Mouse (Mus musculus) kidney, embryonic 16.5 days (tissue): Measurements from ENCODE around the gene Hmga2. TPM values are rescaled to one million over a fixed set of nuclear protein-coding genes. Genes with fewer than 3 reads are reported as not detected.
"Not testable (repeated sequence)": the region's sequence is repeated elsewhere in the genome, so short reads cannot be mapped to it uniquely, and the experiment has no call there.

Experiments used
- ATAC-seq: fragments of 200-750 bp; cut with Nextera tagmentation; 2 replicates; pipeline ENCODE4 v1.8.0; 2017; ENCODE audit warnings: moderate TSS enrichment; ENCODE audit not compliant: low FRiP score, low TSS enrichment
- H3K27ac ChIP-seq: fragments of 300-500 bp; sonication (generic); 2 replicates; pipeline ENCODE4 v1.5.1; 2014; ENCODE audit warnings: low read length
- H3K27me3 ChIP-seq: fragments of 300-500 bp; sonication (generic); 2 replicates; pipeline ENCODE4 v1.6.1; 2014; ENCODE audit warnings: low read length, control low read depth, mixed read lengths; ENCODE audit not compliant: insufficient read depth
- H3K36me3 ChIP-seq: fragments of 300-500 bp; sonication (generic); 2 replicates; pipeline ENCODE4 v1.6.1; 2014; ENCODE audit warnings: low read length, control low read depth, mixed read lengths; ENCODE audit not compliant: insufficient read depth
- H3K4me1 ChIP-seq: fragments of 300-500 bp; sonication (generic); 2 replicates; pipeline ENCODE4 v1.6.1; 2014; ENCODE audit warnings: low read length, control low read depth, mixed read lengths; ENCODE audit not compliant: insufficient read depth
- H3K4me2 ChIP-seq: fragments of 300-500 bp; sonication (generic); replicated peaks from 2 replicates; pipeline ENCODE4 v1.6.1; 2014; ENCODE audit warnings: low read depth, low read length
- H3K4me3 ChIP-seq: fragments of 300-500 bp; sonication (generic); 2 replicates; pipeline ENCODE4 v1.5.1; 2014; ENCODE audit warnings: mild to moderate bottlenecking, low read length
- H3K9ac ChIP-seq: fragments of 300-500 bp; sonication (generic); replicated peaks from 2 replicates; pipeline ENCODE4 v1.6.1; 2014; ENCODE audit warnings: low read length
- H3K9me3 ChIP-seq: fragments of 300-500 bp; sonication (generic); 2 replicates; pipeline ENCODE4 v1.6.1; 2016; ENCODE audit warnings: low read length, control low read depth
- WGBS: fragments of 180-500 bp; shearing (Covaris S2); extraction: QIAGEN DNeasy Blood & Tissue Kit; methylation state at CpG from one replicate; pipeline ENCODE4 v1.1.7; 2014; 5-methylcytosine and 5-hydroxymethylcytosine counted together
- polyA plus RNA-seq: library from polyadenylated mRNA; unstranded; fragments of >200 nt; fragmentation: Nextera tagmentation; extraction: Ambion mirVana; gene quantifications from 2 replicates; pipeline ENCODE4 v1.2.1, GENCODE M21; 2015

The Hmga2 gene
- polyA plus RNA-seq, 1 experiment from 2014 or later: 15.4 TPM

DNA sequence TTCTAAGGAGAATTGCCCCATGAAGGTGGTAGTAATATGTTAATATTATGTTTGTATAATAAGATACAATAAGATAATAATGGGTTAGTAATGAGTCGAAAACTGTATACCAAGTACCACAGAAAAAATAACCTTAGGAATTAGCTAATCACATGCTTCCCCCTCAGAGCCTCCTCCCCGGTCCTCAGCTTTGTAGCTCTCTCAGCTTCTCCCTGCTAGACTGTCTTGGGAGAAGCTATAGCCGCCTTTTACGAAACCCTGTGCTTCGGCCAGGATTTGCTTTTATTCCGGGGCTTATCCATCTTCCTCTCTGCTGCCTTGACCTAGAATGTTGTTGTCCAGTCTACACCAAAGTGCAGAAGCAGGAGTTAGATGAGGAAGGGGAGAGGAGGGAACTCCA lies 130.9 kb downstream of the Hmga2 start:
- H3K4me3 ChIP-seq: no peak overlapping the region
- 90% methylated on average over 6 of the region's 6 CpGs for WGBS
- H3K9ac ChIP-seq: no peak overlapping the region
- ATAC-seq: no peak
- no peak overlapping the region for H3K4me2 ChIP-seq
- H3K27me3 ChIP-seq: no peaks in the 10 kb centered on the region
- no peaks in the 10 kb centered on the region for H3K36me3 ChIP-seq
- no peaks in the 10 kb centered on the region for H3K9me3 ChIP-seq
- H3K4me1 ChIP-seq: no peaks in the 10 kb centered on the region
- H3K27ac ChIP-seq: no peak overlapping the region

GRCm38 (mm10) chr10:120344558-120345318 lies 131.5 kb downstream of the Hmga2 start:
- H3K4me2 ChIP-seq: no peak overlapping the region
- H3K9me3 ChIP-seq: no peaks in the 10 kb centered on the region
- ATAC-seq: no peak
- no peak overlapping the region for H3K4me3 ChIP-seq
- H3K27ac ChIP-seq: no peak overlapping the region
- H3K36me3 ChIP-seq: no peaks in the 10 kb centered on the region
- H3K9ac ChIP-seq: no peak overlapping the region
- H3K27me3 ChIP-seq: no peaks in the 10 kb centered on the region
- no peaks in the 10 kb centered on the region for H3K4me1 ChIP-seq
- 90% methylated on average over 16 of the region's 16 CpGs for WGBS

- not testable (repeated sequence) for H3K36me3 ChIP-seq, H3K4me1 ChIP-seq, ATAC-seq, H3K9ac ChIP-seq, H3K9me3 ChIP-seq, H3K4me3 ChIP-seq, H3K4me2 ChIP-seq, H3K27me3 ChIP-seq, H3K27ac ChIP-seq
- 90% methylated on average over 2 of the region's 2 CpGs for WGBS
These were observed 136.4 kb downstream of the Hmga2 start for GRCm38 (mm10) chr10:120339906-120340305.

DNA sequence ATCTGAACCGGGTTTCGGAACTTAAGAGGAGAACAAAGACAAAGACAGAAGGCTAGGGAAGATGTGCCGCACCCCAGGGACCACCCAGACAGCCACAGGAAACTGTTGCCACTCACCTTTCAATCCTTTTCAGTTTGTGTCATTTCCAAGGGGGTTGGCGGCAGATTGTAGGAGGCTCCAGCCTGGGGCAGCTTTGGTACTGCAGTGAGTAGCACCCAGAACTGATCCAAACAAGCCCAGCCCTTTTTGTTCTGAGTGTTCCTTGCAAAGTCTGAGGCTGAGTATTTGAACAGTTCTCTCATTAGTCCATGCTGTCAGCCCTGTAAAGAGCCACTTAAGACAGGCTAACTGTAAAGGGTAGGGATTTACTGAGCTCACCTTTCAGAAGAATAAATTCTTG lies 136.9 kb downstream of the Hmga2 start:
- Histone ChIP-seq H3K9me3 (no peaks in the 10 kb centered on the region), H3K9ac (no peak overlapping the region), H3K27ac (no peak overlapping the region), H3K4me2 (no peak overlapping the region), H3K36me3 (no peaks in the 10 kb centered on the region), H3K4me1 (no peaks in the 10 kb centered on the region), H3K4me3 (no peak overlapping the region), H3K27me3 (no peaks in the 10 kb centered on the region)
- 73% methylated on average over 4 of the region's 4 CpGs for WGBS
- ATAC-seq: no peak

GRCm38 (mm10) chr10:120338841-120339240 lies 137.4 kb downstream of the Hmga2 start:
- no peaks in the 10 kb centered on the region for H3K36me3 ChIP-seq
- H3K27me3 ChIP-seq: no peaks in the 10 kb centered on the region
- no peak overlapping the region for H3K4me2 ChIP-seq
- no peaks in the 10 kb centered on the region for H3K4me1 ChIP-seq
- 67% methylated on average over 5 of the region's 5 CpGs for WGBS
- no peak overlapping the region for H3K4me3 ChIP-seq
- H3K9me3 ChIP-seq: no peaks in the 10 kb centered on the region
- H3K27ac ChIP-seq: no peak overlapping the region
- ATAC-seq: no peak
- H3K9ac ChIP-seq: no peak overlapping the region

DNA sequence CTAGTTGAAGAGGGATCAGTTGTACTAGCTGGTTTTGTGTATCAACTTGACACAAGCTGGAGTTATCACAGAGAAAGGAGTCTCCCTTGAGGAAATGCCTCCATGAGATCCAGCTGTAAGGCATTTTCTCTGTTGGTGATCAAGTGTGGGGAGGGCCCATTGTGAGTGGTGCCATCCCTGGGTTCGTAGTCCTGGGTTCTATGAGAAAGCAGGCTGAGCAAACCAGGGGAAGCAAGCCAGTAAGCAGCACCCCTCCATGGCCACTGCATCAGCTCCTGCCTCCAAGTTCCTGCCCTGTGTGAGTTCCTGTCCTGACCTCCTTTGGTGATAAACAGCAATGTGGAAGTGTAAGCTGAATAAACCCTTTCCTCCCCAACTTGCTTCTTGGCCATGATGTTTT lies 137.8 kb downstream of the Hmga2 start:
- H3K4me2 ChIP-seq, H3K36me3 ChIP-seq, H3K27me3 ChIP-seq, H3K4me3 ChIP-seq, ATAC-seq, H3K4me1 ChIP-seq, H3K27ac ChIP-seq, H3K9ac ChIP-seq, H3K9me3 ChIP-seq: not testable (repeated sequence)
- 86% methylated on average over 1 of the region's 1 CpGs for WGBS

DNA sequence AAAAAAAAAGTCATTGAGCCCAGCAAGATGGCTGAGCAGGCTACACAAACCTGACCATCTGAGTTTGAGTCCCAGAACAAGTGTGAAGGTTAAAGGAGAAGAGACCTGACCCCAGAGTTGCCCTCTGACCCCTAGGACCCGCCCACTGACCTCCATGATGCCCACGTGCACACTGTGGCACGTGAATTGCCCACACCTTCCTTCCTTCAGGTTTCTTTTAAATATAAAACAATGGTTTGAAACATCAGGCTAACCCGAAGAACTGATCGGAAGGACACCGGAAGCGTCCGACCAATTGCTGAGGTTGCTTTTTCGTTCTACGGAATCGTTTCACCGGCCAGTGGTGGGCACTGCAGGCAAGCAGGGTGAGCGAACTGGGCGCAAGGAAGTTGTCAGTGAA lies 148.3 kb downstream of the Hmga2 start:
- no peaks in the 10 kb centered on the region for H3K4me1 ChIP-seq
- no peaks in the 10 kb centered on the region for H3K27me3 ChIP-seq
- H3K4me2 ChIP-seq: no peak overlapping the region
- no peak overlapping the region for H3K27ac ChIP-seq
- ATAC-seq: no peak
- no peak overlapping the region for H3K9ac ChIP-seq
- H3K9me3 ChIP-seq: no peaks in the 10 kb centered on the region
- no peak overlapping the region for H3K4me3 ChIP-seq
- 93% methylated on average over 14 of the region's 14 CpGs for WGBS
- no peaks in the 10 kb centered on the region for H3K36me3 ChIP-seq

DNA sequence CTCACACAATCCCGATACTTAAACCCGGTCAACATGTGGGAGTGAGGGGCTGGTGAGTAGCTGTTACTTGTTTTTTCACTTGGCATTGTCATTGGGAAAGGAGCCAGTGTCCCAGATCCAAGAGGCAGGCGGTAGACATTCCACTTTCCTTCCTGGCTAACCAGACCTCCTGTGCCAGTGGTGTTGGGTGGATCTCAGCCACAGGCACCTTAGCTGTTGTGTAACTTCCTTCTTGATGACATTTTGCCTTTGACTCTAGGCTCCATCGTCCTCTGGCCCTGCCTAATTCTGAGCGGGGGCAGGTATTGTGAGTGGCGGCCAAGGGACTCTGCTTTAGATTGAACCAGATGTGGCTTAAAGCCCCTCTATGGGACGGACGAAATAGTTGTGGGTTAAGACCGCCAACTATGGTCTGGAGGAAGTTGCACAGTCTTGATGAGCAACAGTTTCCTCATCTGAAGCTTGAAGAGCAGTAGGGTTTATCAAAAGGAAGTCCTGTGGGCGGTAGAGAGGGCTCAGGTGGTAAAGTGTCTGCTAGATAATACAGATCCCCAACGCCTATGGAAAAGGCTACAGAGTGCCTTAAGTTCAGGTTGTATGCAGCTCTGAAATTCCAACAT lies 152.6 kb downstream of the Hmga2 start:
- no peak for ATAC-seq
- Histone ChIP-seq H3K9ac (no peak overlapping the region), H3K4me1 (no peaks in the 10 kb centered on the region), H3K36me3 (no peaks in the 10 kb centered on the region), H3K9me3 (peaks cover 5% of the 10 kb centered on the region; the same call in 1 of the 2 replicates), H3K4me3 (no peak overlapping the region), H3K27ac (no peak overlapping the region), H3K27me3 (no peaks in the 10 kb centered on the region), H3K4me2 (no peak overlapping the region)
- WGBS: 84% methylated on average over 11 of the region's 11 CpGs

DNA sequence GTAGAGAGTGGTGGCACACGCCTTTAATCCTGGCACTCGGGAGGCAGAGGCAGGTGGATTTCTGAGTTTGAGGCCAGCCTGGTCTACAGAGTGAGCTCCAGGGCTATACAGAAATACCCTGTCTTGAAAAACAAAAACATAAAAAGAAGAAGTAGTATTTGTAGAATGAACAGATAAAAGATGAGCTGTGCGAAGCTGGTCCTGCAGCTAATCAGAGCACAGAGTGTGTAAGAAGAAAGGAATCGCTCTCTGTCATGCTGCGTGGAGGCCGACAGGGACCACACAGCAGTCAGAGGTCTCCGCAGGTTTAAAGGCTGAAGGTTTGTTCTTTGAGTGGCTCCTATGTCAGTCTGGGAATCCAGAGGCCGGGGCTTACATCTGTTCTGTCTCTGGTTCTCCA lies 153.5 kb downstream of the Hmga2 start:
- Histone ChIP-seq H3K9ac (no peak overlapping the region), H3K27me3 (no peaks in the 10 kb centered on the region), H3K36me3 (no peaks in the 10 kb centered on the region), H3K4me3 (no peak overlapping the region), H3K4me2 (no peak overlapping the region), H3K9me3 (peaks cover 5% of the 10 kb centered on the region; the same call in 1 of the 2 replicates), H3K27ac (no peak overlapping the region), H3K4me1 (no peaks in the 10 kb centered on the region)
- no peak for ATAC-seq
- WGBS: 90% methylated on average over 8 of the region's 8 CpGs

DNA sequence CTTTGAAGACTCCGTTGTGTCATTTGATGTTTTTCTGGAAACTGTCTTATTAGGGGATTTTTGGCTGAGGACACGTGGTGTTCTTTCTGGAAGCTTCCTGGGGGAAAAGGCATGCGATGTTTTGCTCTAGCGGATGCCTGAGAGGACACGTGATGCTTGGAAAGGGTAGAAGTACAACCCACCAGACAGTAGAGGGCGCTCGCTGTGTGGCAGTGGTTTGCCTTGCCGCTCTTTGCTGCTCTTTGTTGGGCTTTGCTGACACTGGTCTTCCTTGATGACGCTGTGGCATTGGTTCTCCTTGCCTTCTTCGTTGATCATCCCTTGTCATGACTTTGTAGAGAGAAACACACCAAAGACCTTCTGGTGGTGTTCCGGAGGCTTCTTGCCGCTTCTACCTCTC lies 156.7 kb downstream of the Hmga2 start:
- H3K27ac ChIP-seq: no peak overlapping the region
- H3K27me3 ChIP-seq: no peaks in the 10 kb centered on the region
- ATAC-seq: no peak
- no peak overlapping the region for H3K4me3 ChIP-seq
- 93% methylated on average over 12 of the region's 12 CpGs for WGBS
- H3K9ac ChIP-seq: no peak overlapping the region
- no peak overlapping the region for H3K4me2 ChIP-seq
- H3K36me3 ChIP-seq: no peaks in the 10 kb centered on the region
- H3K9me3 ChIP-seq: peaks cover 5% of the 10 kb centered on the region; the same call in 1 of the 2 replicates
- no peaks in the 10 kb centered on the region for H3K4me1 ChIP-seq
